Mouse (Mus musculus) thymus, postnatal 36 days (tissue): ENCODE measurements at regions not wholly inside any gene's neighbourhood (a gene's known extent, or its start where the extent isn't known, plus 50 kb on each side); places are given as distances from the start of the nearest gene placed in this dataset.

Source experiments
- DNase-seq, 2 experiments: peaks; one replicate each; pipeline ENCODE4 v3.0.0; 2022; ENCODE audit warnings: mixed read lengths in 2 of 2

- no peak for DNase-seq
These were observed 492.7 kb upstream of the Mki67 start for GRCm38 (mm10) chr7:136208879-136209278.

- no peak for DNase-seq
These were observed 493.4 kb upstream of the Mki67 start for GRCm38 (mm10) chr7:136209299-136210171.

GRCm38 (mm10) chr7:136212492-136212891, 496.3 kb upstream of the Mki67 start:
- no peak for DNase-seq

- DNase-seq: no peak
These were observed 497.1 kb upstream of the Mki67 start for GRCm38 (mm10) chr7:136213057-136213961.

GRCm38 (mm10) chr7:136213962-136214308, 497.8 kb upstream of the Mki67 start:
- no peak for DNase-seq

GRCm38 (mm10) chr7:136214415-136214814, 498.3 kb upstream of the Mki67 start:
- no peak for DNase-seq

- no peak for DNase-seq
These were observed 500.6 kb upstream of the Mki67 start for GRCm38 (mm10) chr7:136216734-136217133.

- DNase-seq: no peak
These were observed 503.5 kb upstream of the Mki67 start for GRCm38 (mm10) chr7:136219564-136220244.

GRCm38 (mm10) chr7:136220245-136221167, 504.3 kb upstream of the Mki67 start:
- DNase-seq: no peak

GRCm38 (mm10) chr7:136221620-136222019, 505.5 kb upstream of the Mki67 start:
- no peak for DNase-seq

GRCm38 (mm10) chr7:136226031-136226430, 509.9 kb upstream of the Mki67 start:
- DNase-seq: no peak

- DNase-seq: no peak
These were observed 512.2 kb upstream of the Mki67 start for GRCm38 (mm10) chr7:136228331-136228730.

GRCm38 (mm10) chr7:136229592-136229991, 513.4 kb upstream of the Mki67 start:
- DNase-seq: no peak

- no peak for DNase-seq
These were observed 516.0 kb upstream of the Mki67 start for GRCm38 (mm10) chr7:136232177-136232576.

GRCm38 (mm10) chr7:136235563-136235962, 519.4 kb upstream of the Mki67 start:
- no peak for DNase-seq

GRCm38 (mm10) chr7:136236391-136236790, 520.2 kb upstream of the Mki67 start:
- no peak for DNase-seq

- DNase-seq: no peak
These were observed 549.5 kb upstream of the Mki67 start for GRCm38 (mm10) chr7:136265691-136266090.

GRCm38 (mm10) chr7:136267716-136268489, 551.7 kb upstream of the Mki67 start:
- DNase-seq: no peak

GRCm38 (mm10) chr7:136275651-136276050, 559.5 kb upstream of the Mki67 start:
- no peak for DNase-seq

GRCm38 (mm10) chr7:136283770-136284169, 567.6 kb upstream of the Mki67 start:
- no peak for DNase-seq

- no peak for DNase-seq
These were observed 569.4 kb upstream of the Mki67 start for GRCm38 (mm10) chr7:136285606-136286005.
